ENCODE assay signal across 7 mouse cellular contexts in the genomic region with DNA sequence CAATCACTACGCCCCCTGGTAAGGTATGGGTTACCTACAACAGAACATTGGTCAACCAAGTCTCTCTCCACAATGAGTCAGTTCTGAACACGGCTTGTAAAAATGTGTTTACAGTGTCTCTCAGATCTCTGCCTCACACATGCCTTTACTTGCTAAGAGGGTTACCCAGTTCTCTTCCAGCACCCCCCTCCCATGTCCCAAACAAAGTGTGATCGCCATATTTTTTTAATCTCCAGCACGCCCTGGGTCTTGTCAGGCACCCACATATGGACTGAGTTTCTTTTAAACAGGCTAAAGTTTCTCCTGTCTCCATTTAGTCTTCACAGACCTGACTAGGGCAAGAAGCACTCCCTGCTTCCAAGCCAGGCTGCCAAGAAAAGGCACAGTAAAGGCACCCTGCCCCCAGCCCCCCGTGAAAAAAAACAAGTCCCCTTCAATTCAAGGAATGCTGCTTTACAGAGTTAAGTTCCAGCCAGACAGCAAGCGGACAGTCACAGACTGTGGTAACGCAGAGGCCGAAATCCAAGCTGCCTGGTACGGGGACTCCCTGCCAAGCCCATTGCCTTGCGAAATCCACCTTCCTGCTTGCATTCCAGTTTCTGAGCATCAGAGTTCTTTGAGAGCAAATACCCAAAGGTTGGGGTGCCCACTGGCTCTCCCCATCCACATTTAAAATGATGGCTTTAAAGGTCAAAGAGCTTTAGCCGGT.
DNase-seq lines count a peak whose midpoint lies in the region; ATAC-seq and TF ChIP-seq lines count a peak whose summit lies in the region.

No protein-coding gene starts in this region.

- no peak for DNase-seq in kidney, adult 11 months
- peak; percentile 36 for DNase-seq in limb, embryonic 14.5 days (ENCODE audit: low spot score)
- DNase-seq in testis, postnatal 10 days (ENCODE audit: low spot score) = no peak
- DNase-seq in cerebellum, postnatal 4 days (ENCODE audit: low spot score in 2 of 2) = no peak

- H3K27me3 ChIP-seq in kidney, embryonic 16.5 days (ENCODE audit: insufficient read depth, low read length) = no peaks in the 10 kb centered on the region
- H3K27me3 ChIP-seq in forebrain, embryonic 12.5 days = peaks cover 42% of the 10 kb centered on the region
- H3K27me3 ChIP-seq in limb, embryonic 14.5 days (ENCODE audit: control insufficient read depth, insufficient read depth, low read length) = no peaks in the 10 kb centered on the region
- H3K27me3 ChIP-seq in stomach, embryonic 15.5 days (replicated peaks) = no peaks in the 10 kb centered on the region

- no peaks in the 10 kb centered on the region for H3K36me3 ChIP-seq in kidney, embryonic 16.5 days (ENCODE audit: insufficient read depth, low read length)
- no peaks in the 10 kb centered on the region for H3K36me3 ChIP-seq in forebrain, embryonic 12.5 days (replicated peaks)
- no peaks in the 10 kb centered on the region for H3K36me3 ChIP-seq in limb, embryonic 14.5 days (ENCODE audit: control insufficient read depth, insufficient read depth, low read length)
- no peaks in the 10 kb centered on the region for H3K36me3 ChIP-seq in stomach, embryonic 15.5 days

- TF ChIP-seq POLR2A in limb, embryonic 14.5 days (IDR thresholded peaks at IDR 0.05; ENCODE audit: borderline replicate concordance, extremely low read depth, insufficient read depth, insufficient read length) = no peak

- no peaks in the 10 kb centered on the region for H3K9me3 ChIP-seq in kidney, embryonic 16.5 days (ENCODE audit: low read length)
- H3K9me3 ChIP-seq in forebrain, embryonic 12.5 days = no peaks in the 10 kb centered on the region
- no peaks in the 10 kb centered on the region for H3K9me3 ChIP-seq in limb, embryonic 14.5 days (ENCODE audit: control insufficient read depth, low read length)
- H3K9me3 ChIP-seq in stomach, embryonic 15.5 days = no peaks in the 10 kb centered on the region

- ATAC-seq in kidney, embryonic 16.5 days (ENCODE audit: low FRiP score, low TSS enrichment) = peak; percentile 8; the same call in 1 of the 2 replicates
- ATAC-seq in forebrain, embryonic 12.5 days (ENCODE audit: low FRiP score) = no peak
- no peak for ATAC-seq in limb, embryonic 14.5 days (ENCODE audit: low FRiP score, low read depth)
- no peak for ATAC-seq in stomach, embryonic 15.5 days (ENCODE audit: insufficient read depth, low FRiP score, low read depth)

- H3K4me2 ChIP-seq in kidney, embryonic 16.5 days (replicated peaks; ENCODE audit: low read depth, low read length) = peak overlapping the region; percentile 36; the same call in 1 of the 2 replicates
- H3K4me2 ChIP-seq in forebrain, embryonic 12.5 days = peak overlapping the region; percentile 21; the same call in 1 of the 2 replicates
- H3K4me2 ChIP-seq in limb, embryonic 14.5 days (replicated peaks; ENCODE audit: low read depth, low read length, severe bottlenecking) = peak overlapping the region; percentile 29; the same call in 1 of the 2 replicates
- no peak overlapping the region for H3K4me2 ChIP-seq in stomach, embryonic 15.5 days

- H3K4me1 ChIP-seq in kidney, embryonic 16.5 days (ENCODE audit: insufficient read depth, low read length) = peaks cover 23% of the 10 kb centered on the region
- H3K4me1 ChIP-seq in forebrain, embryonic 12.5 days = peaks cover 29% of the 10 kb centered on the region
- peaks cover 38% of the 10 kb centered on the region for H3K4me1 ChIP-seq in limb, embryonic 14.5 days (ENCODE audit: control insufficient read depth, insufficient read depth, low read length)
- peaks cover 9% of the 10 kb centered on the region; the same call in 1 of the 2 replicates for H3K4me1 ChIP-seq in stomach, embryonic 15.5 days

- 49% methylated on average over 11 of the region's 11 CpGs for WGBS in kidney, embryonic 16.5 days
- WGBS in forebrain, embryonic 12.5 days = 50% methylated on average over 11 of the region's 11 CpGs
- 20% methylated on average over 11 of the region's 11 CpGs for WGBS in limb, embryonic 14.5 days
- WGBS in stomach, embryonic 15.5 days = 53% methylated on average over 11 of the region's 11 CpGs

- peak overlapping the region; percentile 40 for H3K9ac ChIP-seq in kidney, embryonic 16.5 days (replicated peaks; ENCODE audit: low read length)
- H3K9ac ChIP-seq in forebrain, embryonic 12.5 days = no peak overlapping the region
- H3K9ac ChIP-seq in limb, embryonic 14.5 days (ENCODE audit: low read depth, low read length, severe bottlenecking) = no peak overlapping the region
- no peak overlapping the region for H3K9ac ChIP-seq in stomach, embryonic 15.5 days

- H3K4me3 ChIP-seq in kidney, embryonic 16.5 days (ENCODE audit: low read length) = no peak overlapping the region
- no peak overlapping the region for H3K4me3 ChIP-seq in forebrain, embryonic 12.5 days (replicated peaks)
- no peak overlapping the region for H3K4me3 ChIP-seq in limb, embryonic 14.5 days (replicated peaks; ENCODE audit: low read length)
- no peak overlapping the region for H3K4me3 ChIP-seq in stomach, embryonic 15.5 days (replicated peaks)

- H3K27ac ChIP-seq in kidney, embryonic 16.5 days (ENCODE audit: low read length) = no peak overlapping the region; the same call in 1 of the 2 replicates
- no peak overlapping the region for H3K27ac ChIP-seq in forebrain, embryonic 12.5 days
- H3K27ac ChIP-seq in limb, embryonic 14.5 days (replicated peaks; ENCODE audit: low read depth, low read length) = peak overlapping the region; percentile 74
- H3K27ac ChIP-seq in stomach, embryonic 15.5 days = peak overlapping the region; percentile 58

Comparison
In these comparisons a context has a peak if more than half of its experiments do, and no peak if none do; other contexts are left out.
1. H3K27ac ChIP-seq: peak in limb, embryonic 14.5 days (single experiment) and stomach, embryonic 15.5 days (single experiment); none in kidney, embryonic 16.5 days (single experiment) and forebrain, embryonic 12.5 days (single experiment).